Mouse (Mus musculus): Measurements from ENCODE around the gene Cpne4.

GRCm38 (mm10) chr9:105080246-105080645 lies 533.2 kb downstream of the Cpne4 start:
- no peak for TF ChIP-seq E2F4 (IDR thresholded peaks at IDR 0.05; ENCODE audit: borderline replicate concordance, low read depth, low read length)
- no peak for TF ChIP-seq MAX (IDR thresholded peaks at IDR 0.05; ENCODE audit: low read length)
- no peak for TF ChIP-seq USF1 (IDR thresholded peaks at IDR 0.05; ENCODE audit: low read depth, low read length)

Data from MEL (cell line).